Mouse (Mus musculus) intestine, embryonic 16.5 days (tissue): ENCODE measurements at regions not wholly inside any gene's neighbourhood (a gene's known extent, or its start where the extent isn't known, plus 50 kb on each side); places are given as distances from the start of the nearest gene placed in this dataset.
A peak's percentile ranks its signal among the peaks of the same experiment; 100 is the strongest.

Experiments used
- ATAC-seq: fragments of 200-750 bp; cut with Nextera tagmentation; 2 replicates; pipeline ENCODE4 v1.8.0; 2017; ENCODE audit warnings: moderate TSS enrichment, moderate library complexity
- H3K27ac ChIP-seq: fragments of 300-500 bp; sonication (generic); 2 replicates; pipeline ENCODE4 v1.5.1; 2014; ENCODE audit warnings: mild to moderate bottlenecking, low read length
- H3K27me3 ChIP-seq: fragments of 300-500 bp; sonication (generic); replicated peaks from 2 replicates; pipeline ENCODE4 v1.6.1; 2014; ENCODE audit warnings: low read length, control low read depth, mixed read lengths; ENCODE audit not compliant: control insufficient read depth, insufficient read depth
- H3K36me3 ChIP-seq: fragments of 300-500 bp; sonication (generic); 2 replicates; pipeline ENCODE4 v1.6.1; 2014; ENCODE audit warnings: low read length, control low read depth; ENCODE audit not compliant: control insufficient read depth, insufficient read depth
- H3K4me1 ChIP-seq: fragments of 300-500 bp; sonication (generic); 2 replicates; pipeline ENCODE4 v1.6.1; 2014; ENCODE audit warnings: low read length, control low read depth, mixed read lengths; ENCODE audit not compliant: control insufficient read depth, insufficient read depth
- H3K4me2 ChIP-seq: fragments of 300-500 bp; sonication (generic); 2 replicates; pipeline ENCODE4 v1.6.1; 2014; ENCODE audit warnings: low read depth, low read length, control low read depth
- H3K4me3 ChIP-seq: fragments of 300-500 bp; sonication (generic); 2 replicates; pipeline ENCODE4 v1.5.1; 2014; ENCODE audit warnings: mild to moderate bottlenecking, low read length
- H3K9ac ChIP-seq: fragments of 300-500 bp; sonication (generic); 2 replicates; pipeline ENCODE4 v1.6.1; 2014; ENCODE audit warnings: low read depth, low read length
- H3K9me3 ChIP-seq: fragments of 300-500 bp; sonication (generic); 2 replicates; pipeline ENCODE4 v1.6.1; 2016; ENCODE audit warnings: low read length, control low read depth; ENCODE audit not compliant: control insufficient read depth
- WGBS: fragments of 180-500 bp; shearing (Covaris S2); extraction: QIAGEN DNeasy Blood & Tissue Kit; methylation state at CpG from one replicate; pipeline ENCODE4 v1.1.7; 2014; 5-methylcytosine and 5-hydroxymethylcytosine counted together

DNA sequence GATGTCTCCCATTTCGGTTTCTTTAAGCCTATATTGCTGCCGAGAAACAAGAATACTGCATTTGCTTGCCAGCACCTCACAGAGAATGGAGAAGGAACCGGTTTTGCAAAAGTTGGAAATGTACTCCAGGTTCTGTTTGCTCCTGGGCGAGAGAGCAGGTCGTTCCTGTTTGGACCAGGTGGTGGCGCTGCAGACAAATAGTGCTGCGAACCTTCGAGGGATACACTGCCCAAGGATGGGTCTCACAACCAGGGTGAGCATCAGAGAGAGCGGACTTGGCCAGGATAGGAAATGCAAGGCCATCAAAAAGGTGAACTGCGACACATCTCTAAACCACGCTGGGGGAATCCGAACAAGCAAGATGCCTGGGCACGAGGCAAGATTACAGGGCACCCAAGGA lies 54.0 kb upstream of the Ets2 start:
- Histone ChIP-seq H3K36me3 (no peaks in the 10 kb centered on the region), H3K27ac (no peak overlapping the region), H3K9ac (no peak overlapping the region), H3K4me2 (no peak overlapping the region), H3K27me3 (no peaks in the 10 kb centered on the region), H3K4me3 (no peak overlapping the region), H3K9me3 (no peaks in the 10 kb centered on the region), H3K4me1 (no peaks in the 10 kb centered on the region)
- ATAC-seq = peak; percentile 75
- WGBS = 10% methylated on average over 13 of the region's 13 CpGs

DNA sequence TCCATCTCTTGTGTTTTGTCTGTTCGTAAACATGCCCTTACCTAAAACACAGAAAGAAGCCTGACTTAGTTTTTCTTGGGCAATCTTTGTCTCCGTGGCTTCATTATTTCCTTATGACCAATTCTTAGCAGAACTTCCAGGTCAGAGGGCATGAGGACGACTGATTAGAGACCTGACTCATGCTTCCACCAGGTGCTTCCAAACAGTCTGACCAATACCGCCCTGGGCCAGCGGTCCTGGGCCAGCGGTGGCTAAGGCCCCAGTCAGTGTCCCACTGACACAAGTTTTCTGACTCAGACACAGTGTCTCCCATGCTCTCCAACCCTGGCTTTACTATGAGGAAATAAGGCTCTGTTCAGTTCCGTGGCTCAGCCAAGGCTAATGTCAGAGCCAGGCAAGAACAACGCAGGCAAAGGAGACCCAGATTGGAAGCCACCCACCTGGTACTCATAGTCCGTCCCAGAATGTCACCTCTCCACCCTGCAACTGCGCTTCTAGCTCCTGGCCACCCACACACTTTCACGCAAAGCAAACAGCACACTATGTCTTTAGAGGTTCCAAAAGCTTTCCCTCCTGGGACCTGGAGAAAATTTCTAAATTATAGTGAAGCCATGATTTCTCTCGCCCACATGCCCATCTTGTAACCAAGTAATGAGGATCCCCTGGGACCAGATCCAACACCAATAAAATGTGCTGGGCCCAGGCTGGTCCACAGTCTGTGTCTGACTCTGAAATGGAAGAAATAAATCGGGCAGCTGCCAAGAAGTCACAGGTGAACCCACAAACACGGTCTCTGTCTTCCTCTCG lies 56.6 kb upstream of the Erg start:
- no peak overlapping the region for H3K4me2 ChIP-seq
- H3K36me3 ChIP-seq = no peaks in the 10 kb centered on the region
- no peak for ATAC-seq
- 81% methylated on average over 15 of the region's 15 CpGs for WGBS
- no peak overlapping the region for H3K4me3 ChIP-seq
- no peaks in the 10 kb centered on the region for H3K4me1 ChIP-seq
- H3K27ac ChIP-seq = no peak overlapping the region
- no peak overlapping the region for H3K9ac ChIP-seq
- H3K27me3 ChIP-seq = no peaks in the 10 kb centered on the region
- H3K9me3 ChIP-seq = no peaks in the 10 kb centered on the region

DNA sequence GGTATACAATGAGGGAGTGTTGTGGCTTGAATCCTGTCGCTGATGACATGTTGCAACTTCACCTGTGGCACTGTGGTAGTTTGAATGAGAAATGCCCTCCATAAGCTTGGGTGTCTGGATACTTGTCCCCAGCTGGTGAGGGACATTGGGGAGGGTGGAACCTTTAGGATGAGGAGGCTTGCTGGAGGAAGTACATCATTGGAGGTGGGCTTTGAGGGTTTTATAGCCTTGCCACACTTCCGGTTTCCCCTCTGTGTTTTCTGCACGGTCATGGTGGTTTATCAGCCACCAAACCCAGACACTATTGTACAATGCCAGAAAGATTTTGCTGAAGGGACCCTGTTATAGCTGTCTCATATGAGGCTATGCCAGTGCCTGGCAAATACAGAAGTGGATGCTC lies 54.3 kb upstream of the Erg start:
- H3K9me3 ChIP-seq = no peaks in the 10 kb centered on the region

DNA sequence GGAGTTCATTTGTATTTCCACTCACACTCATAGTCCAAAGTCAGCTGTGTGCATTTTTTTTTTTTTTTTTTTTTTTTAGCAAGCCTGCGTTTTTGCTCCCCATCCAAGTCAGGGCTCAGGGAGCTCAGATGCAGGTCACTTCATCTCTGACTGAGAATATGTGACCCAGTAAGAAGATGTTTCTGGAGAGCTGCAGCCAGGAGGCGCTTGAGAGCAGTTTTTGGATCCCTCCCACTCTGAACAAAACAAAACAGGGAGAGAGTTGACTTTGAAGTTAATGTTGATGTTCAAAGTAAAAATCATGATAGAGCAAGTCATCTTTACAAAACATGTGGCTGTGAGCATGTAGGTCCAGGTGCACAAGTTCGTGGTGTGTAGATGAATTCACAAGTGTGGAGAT lies 53.3 kb upstream of the Erg start:
- ATAC-seq = no peak
- H3K4me3 ChIP-seq = no peak overlapping the region
- no peaks in the 10 kb centered on the region for H3K9me3 ChIP-seq
- 84% methylated on average over 3 of the region's 3 CpGs for WGBS
- no peaks in the 10 kb centered on the region for H3K36me3 ChIP-seq
- no peaks in the 10 kb centered on the region for H3K4me1 ChIP-seq
- H3K27ac ChIP-seq = no peak overlapping the region
- H3K27me3 ChIP-seq = no peaks in the 10 kb centered on the region
- H3K9ac ChIP-seq = no peak overlapping the region
- no peak overlapping the region for H3K4me2 ChIP-seq

More for the DNA sequence above, 54.3 kb upstream of the Erg start:
- H3K4me3 ChIP-seq = no peak overlapping the region
- H3K36me3 ChIP-seq = no peaks in the 10 kb centered on the region
- no peak overlapping the region for H3K27ac ChIP-seq
- H3K4me1 ChIP-seq = no peaks in the 10 kb centered on the region
- 92% methylated on average over 3 of the region's 3 CpGs for WGBS
- no peak overlapping the region for H3K4me2 ChIP-seq
- no peak overlapping the region for H3K9ac ChIP-seq
- ATAC-seq = no peak
- no peaks in the 10 kb centered on the region for H3K27me3 ChIP-seq

DNA sequence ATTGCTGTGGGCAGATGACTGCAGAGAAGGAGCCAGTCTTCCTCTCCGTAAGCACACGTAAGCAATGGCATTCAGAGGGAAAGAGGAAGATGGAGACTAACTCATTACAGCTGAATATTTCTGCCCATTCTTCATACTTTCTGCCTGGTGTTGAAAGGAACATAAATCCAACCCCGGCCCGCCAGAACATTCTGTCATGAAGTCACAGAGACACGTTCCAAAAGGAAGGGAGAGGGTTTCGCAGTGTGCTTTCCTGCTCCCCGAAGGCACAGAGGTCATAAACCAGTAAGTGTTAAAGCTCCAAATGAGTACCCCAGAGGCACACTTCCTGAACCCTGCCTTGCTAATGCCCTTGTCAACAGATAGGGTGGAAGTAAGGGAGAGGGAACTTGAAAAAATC lies 51.5 kb upstream of the Erg start:
- H3K4me1 ChIP-seq = no peaks in the 10 kb centered on the region
- no peaks in the 10 kb centered on the region for H3K36me3 ChIP-seq
- no peaks in the 10 kb centered on the region for H3K9me3 ChIP-seq
- ATAC-seq = no peak
- no peak overlapping the region for H3K9ac ChIP-seq
- no peak overlapping the region for H3K4me3 ChIP-seq
- no peak overlapping the region for H3K4me2 ChIP-seq
- WGBS = 53% methylated on average over 7 of the region's 7 CpGs
- H3K27me3 ChIP-seq = no peaks in the 10 kb centered on the region
- no peak overlapping the region for H3K27ac ChIP-seq

DNA sequence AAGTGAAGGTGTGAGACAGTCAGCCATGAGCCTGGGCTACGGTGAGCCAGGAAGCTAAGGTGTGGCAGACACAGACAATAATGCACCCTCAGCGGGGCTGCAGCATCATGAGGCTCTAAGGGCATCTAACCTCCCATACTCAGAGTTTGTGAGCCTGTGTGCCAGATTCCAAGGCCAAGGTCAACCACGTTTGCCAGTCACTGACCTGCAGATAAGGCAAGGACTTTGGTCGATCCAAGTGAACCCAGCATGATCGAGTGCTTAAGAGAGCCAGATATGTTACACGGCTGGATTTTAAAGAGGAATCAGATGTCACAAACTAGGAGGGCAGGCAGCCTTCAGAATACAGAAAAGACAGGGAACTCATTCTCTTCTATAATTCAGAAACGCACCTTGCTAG lies 50.2 kb upstream of the Erg start:
- H3K4me1 ChIP-seq = no peaks in the 10 kb centered on the region
- no peak overlapping the region for H3K4me3 ChIP-seq
- no peaks in the 10 kb centered on the region for H3K36me3 ChIP-seq
- no peak overlapping the region for H3K9ac ChIP-seq
- no peak overlapping the region for H3K4me2 ChIP-seq
- H3K27me3 ChIP-seq = no peaks in the 10 kb centered on the region
- no peak overlapping the region for H3K27ac ChIP-seq
- ATAC-seq = peak; percentile 63; the same call in 1 of the 2 replicates
- no peaks in the 10 kb centered on the region for H3K9me3 ChIP-seq
- 58% methylated on average over 7 of the region's 7 CpGs for WGBS
